ENCODE assay signal across 8 mouse cellular contexts in the genomic region with DNA sequence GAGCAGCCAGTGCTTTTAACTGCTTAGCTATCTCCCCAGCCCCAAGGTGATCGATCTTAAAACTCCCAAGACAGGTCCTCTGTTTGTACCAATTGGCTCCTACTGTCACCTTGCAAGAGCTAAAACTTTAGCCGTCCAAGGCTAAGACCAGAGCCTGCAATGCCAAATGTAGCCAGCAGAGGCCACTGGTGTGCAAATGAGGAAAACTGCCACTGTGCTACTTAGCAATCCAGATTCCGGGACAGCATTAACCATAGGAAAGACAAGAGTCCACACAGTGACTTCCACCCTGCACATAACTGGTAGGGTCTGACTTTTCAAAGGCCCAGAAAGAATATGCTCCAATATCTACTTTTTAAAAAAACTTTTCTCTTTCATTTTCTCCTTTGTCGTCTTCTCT. TPM values are rescaled to one million over a fixed set of nuclear protein-coding genes. Genes with fewer than 3 reads are reported as not detected.
DNase-seq lines count a peak whose midpoint lies in the region; ATAC-seq and TF ChIP-seq lines count a peak whose summit lies in the region.

No protein-coding gene starts in this region.

- DNase-seq in hindbrain, embryonic 14.5 days (ENCODE audit: low spot score) = peak; percentile 53
- peak; percentile 70 for DNase-seq in adipocyte (ENCODE audit: low spot score)
- peak; percentile 11 for DNase-seq in fibroblast of lung, adult 2 months (ENCODE audit: low read depth)
- peak; percentile 51 for DNase-seq in liver, adult 2 months (ENCODE audit: extremely low read depth, low read depth, low spot score)
- peak; percentile 19 for DNase-seq in skeletal muscle tissue, adult 2 months (ENCODE audit: low read depth, low spot score)
- no peak for DNase-seq in Muller cell, postnatal 12 days (ENCODE audit: inconsistent ontology term)

- H3K27me3 ChIP-seq in hindbrain, embryonic 14.5 days (ENCODE audit: control insufficient read depth, insufficient read depth, low read length) = no peaks in the 10 kb centered on the region
- no peaks in the 10 kb centered on the region for H3K27me3 ChIP-seq in hindbrain, embryonic 13.5 days
- H3K27me3 ChIP-seq in liver, adult 2 months (ENCODE audit: control insufficient read depth, insufficient read depth, low read length) = no peaks in the 10 kb centered on the region

- ATAC-seq in hindbrain, embryonic 14.5 days (ENCODE audit: low FRiP score) = no peak
- no peak for ATAC-seq in hindbrain, embryonic 13.5 days (ENCODE audit: low FRiP score)
- ATAC-seq in CD4-positive, CD25-positive, alpha-beta regulatory T cell, adult 4 months = peak; percentile 94

- WGBS in hindbrain, embryonic 14.5 days = 63% methylated on average over 4 of the region's 4 CpGs
- WGBS in hindbrain, embryonic 13.5 days = 59% methylated on average over 4 of the region's 4 CpGs
- 63% methylated on average over 4 of the region's 4 CpGs for WGBS in liver, adult 2 months

- H3K9me3 ChIP-seq in hindbrain, embryonic 14.5 days (ENCODE audit: control insufficient read depth, low read length) = no peaks in the 10 kb centered on the region
- no peaks in the 10 kb centered on the region for H3K9me3 ChIP-seq in hindbrain, embryonic 13.5 days

- H3K4me2 ChIP-seq in hindbrain, embryonic 14.5 days (replicated peaks) = no peak overlapping the region
- H3K4me2 ChIP-seq in hindbrain, embryonic 13.5 days = no peak overlapping the region

- no peaks in the 10 kb centered on the region for H3K4me1 ChIP-seq in hindbrain, embryonic 14.5 days (replicated peaks; ENCODE audit: control insufficient read depth, insufficient read depth, low read length)
- no peaks in the 10 kb centered on the region for H3K4me1 ChIP-seq in hindbrain, embryonic 13.5 days (replicated peaks)
- no peaks in the 10 kb centered on the region for H3K4me1 ChIP-seq in liver, adult 2 months (ENCODE audit: control insufficient read depth, insufficient read depth, low read length)

- no peak overlapping the region for H3K27ac ChIP-seq in hindbrain, embryonic 14.5 days
- no peak overlapping the region for H3K27ac ChIP-seq in hindbrain, embryonic 13.5 days
- H3K27ac ChIP-seq in liver, adult 2 months (replicated peaks; ENCODE audit: insufficient read depth, low read depth, low read length) = no peak overlapping the region

- H3K79me2 ChIP-seq in liver, adult 2 months (ENCODE audit: control insufficient read depth, insufficient read depth, low read length) = no peaks in the 10 kb centered on the region

- TF ChIP-seq POLR2A in liver, adult 2 months (IDR thresholded peaks at IDR 0.05; ENCODE audit: extremely low read depth, insufficient read depth, low read length) = no peak

- H3K4me3 ChIP-seq in hindbrain, embryonic 14.5 days (replicated peaks; ENCODE audit: low read length) = no peak overlapping the region
- no peak overlapping the region for H3K4me3 ChIP-seq in hindbrain, embryonic 13.5 days
- no peak overlapping the region for H3K4me3 ChIP-seq in liver, adult 2 months (ENCODE audit: insufficient read depth, low read depth, low read length)

- H3K9ac ChIP-seq in hindbrain, embryonic 14.5 days = no peak overlapping the region
- H3K9ac ChIP-seq in hindbrain, embryonic 13.5 days = no peak overlapping the region
- no peak overlapping the region for H3K9ac ChIP-seq in liver, adult 2 months (ENCODE audit: low read depth, low read length)

- peak; percentile 80 for TF ChIP-seq CTCF in liver, adult 2 months (IDR thresholded peaks at IDR 0.05; ENCODE audit: low read depth, low read length)

- no peaks in the 10 kb centered on the region for H3K36me3 ChIP-seq in hindbrain, embryonic 14.5 days (replicated peaks; ENCODE audit: control insufficient read depth, insufficient read depth)
- H3K36me3 ChIP-seq in hindbrain, embryonic 13.5 days = no peaks in the 10 kb centered on the region
- H3K36me3 ChIP-seq in liver, adult 2 months (ENCODE audit: control insufficient read depth, insufficient read depth, low read length) = no peaks in the 10 kb centered on the region

RNA-seq across cellular contexts. Expression of gene E2f7, which starts 17.4 kb away (rescaled TPM):
- 7.3 and 9.0 TPM in 2 replicates for polyA plus RNA-seq in hindbrain, embryonic 14.5 days (2014; fragmentation: Nextera tagmentation; extraction: Ambion mirVana)
- polyA plus RNA-seq in hindbrain, embryonic 13.5 days (2015; fragmentation: Nextera tagmentation; extraction: Ambion mirVana) = 8.4 and 8.9 TPM in 2 replicates
- polyA plus RNA-seq in CD4-positive, CD25-positive, alpha-beta regulatory T cell, adult 4 months (2017; shearing (Covaris generic)) = 1 to 10 TPM in 1 of 2 experiments, under 1 TPM in 1; 0.38 to 1.3 TPM
- 0.34 and 0.46 TPM in 2 replicates for total RNA-seq in liver, adult 2 months (2014; rRNA removed)
- polyA plus RNA-seq in liver, adult 2 months (2012; rRNA removed) = 0.04 and 0.13 TPM in 2 replicates
